Mouse (Mus musculus): ENCODE measurements around the gene Nmnat3. TPM values are rescaled to one million over a fixed set of nuclear protein-coding genes. Genes with fewer than 3 reads are reported as not detected.

Nmnat3 gene
- polyA plus RNA-seq, 2 experiments, result 19.1 to 26.8 TPM

- Histone ChIP-seq H3K27me3 (ENCODE audit: control insufficient read depth, insufficient read depth, low read length) (no peaks in the 10 kb centered on the region), H3K9ac (replicated peaks) (no peak overlapping the region), H3K4me1 (replicated peaks; ENCODE audit: control insufficient read depth in 2 of 2, insufficient read depth in 2 of 2, low read length in 1 of 2) (no peaks in the 10 kb centered on the region), H3K4me2 (ENCODE audit: low read depth) (no peak overlapping the region), H3K9me3 (ENCODE audit: control insufficient read depth, low read length) (no peaks in the 10 kb centered on the region), H3K4me3 (ENCODE audit: insufficient read depth in 1 of 2, low read depth in 2 of 2, low read length in 2 of 2) (no peak overlapping the region), H3K36me3 (replicated peaks; ENCODE audit: control insufficient read depth, insufficient read depth, low read depth) (peaks cover 2% of the 10 kb centered on the region; the same call in 1 of the 2 replicates), H3K27ac (no peak overlapping the region)
- ATAC-seq (ENCODE audit: insufficient read depth) (peak; percentile 21; the same call in 1 of the 2 replicates), DNase-seq (ENCODE audit: low read depth in 3 of 3, low spot score in 3 of 3) (peak; percentile 26 to 37 (median 30))
- TF ChIP-seq CTCF (IDR thresholded peaks at IDR 0.05; ENCODE audit: low read depth) (peak; percentile 96), EP300 (IDR thresholded peaks at IDR 0.05; ENCODE audit: low read depth) (no peak)
- WGBS (ENCODE audit: insufficient replicate concordance), result 33% methylated on average over 3 of the region's 3 CpGs
Observed at GRCm38 (mm10) chr9:98409137-98409536, 121.9 kb downstream of the Nmnat3 start.

GRCm38 (mm10) chr9:98415427-98415826 is 128.2 kb downstream of the Nmnat3 start:
- no peaks in the 10 kb centered on the region for H3K9me3 ChIP-seq (ENCODE audit: control insufficient read depth, low read length)
- H3K4me3 ChIP-seq (ENCODE audit: insufficient read depth in 1 of 2, low read depth in 2 of 2, low read length in 2 of 2), result no peak overlapping the region
- H3K9ac ChIP-seq (replicated peaks), result no peak overlapping the region
- H3K4me1 ChIP-seq (replicated peaks; ENCODE audit: control insufficient read depth in 2 of 2, insufficient read depth in 2 of 2, low read length in 1 of 2), result peaks cover 0 to 5% of the 10 kb centered on the region in 2 experiments; a peak in 2 of 4 replicates
- ATAC-seq (ENCODE audit: insufficient read depth) (no peak), DNase-seq (ENCODE audit: low read depth in 3 of 3, low spot score in 3 of 3) (no peak)
- 71% methylated on average over 4 of the region's 4 CpGs for WGBS (ENCODE audit: insufficient replicate concordance)
- no peaks in the 10 kb centered on the region; the same call in 1 of the 2 replicates for H3K36me3 ChIP-seq (replicated peaks; ENCODE audit: control insufficient read depth, insufficient read depth, low read depth)
- no peaks in the 10 kb centered on the region for H3K27me3 ChIP-seq (ENCODE audit: control insufficient read depth, insufficient read depth, low read length)
- TF ChIP-seq CTCF (IDR thresholded peaks at IDR 0.05; ENCODE audit: low read depth), result no peak
- TF ChIP-seq EP300 (IDR thresholded peaks at IDR 0.05; ENCODE audit: low read depth), result no peak
- no peak overlapping the region for H3K4me2 ChIP-seq (ENCODE audit: low read depth)
- H3K27ac ChIP-seq, result no peak overlapping the region

DNA sequence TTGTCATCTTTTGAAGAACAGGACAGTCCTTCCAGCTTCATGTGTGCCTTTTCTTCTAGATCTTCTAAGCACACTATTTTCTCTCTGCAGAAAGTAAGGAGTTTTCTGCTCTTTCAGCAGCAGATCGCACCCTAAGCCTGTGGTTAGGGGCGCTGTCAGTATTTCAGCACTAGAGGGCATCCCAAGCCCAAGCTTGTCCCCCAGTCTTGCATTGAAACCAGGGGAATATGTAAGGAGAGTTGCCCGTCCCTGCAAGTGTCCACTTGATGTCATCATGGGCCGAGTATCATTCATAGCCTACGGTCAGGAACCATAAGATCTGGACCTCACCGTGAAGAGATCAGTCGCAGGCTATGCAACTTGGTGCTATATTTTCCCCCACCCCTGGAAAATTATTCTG is 130.7 kb downstream of the Nmnat3 start:
- Histone ChIP-seq H3K27ac (no peak overlapping the region), H3K36me3 (replicated peaks; ENCODE audit: control insufficient read depth, insufficient read depth, low read depth) (no peaks in the 10 kb centered on the region; the same call in 1 of the 2 replicates), H3K9me3 (ENCODE audit: control insufficient read depth, low read length) (no peaks in the 10 kb centered on the region), H3K4me2 (ENCODE audit: low read depth) (no peak overlapping the region), H3K4me1 (replicated peaks; ENCODE audit: control insufficient read depth in 2 of 2, insufficient read depth in 2 of 2, low read length in 1 of 2) (peaks cover 0 to 10% of the 10 kb centered on the region in 2 experiments; a peak in 2 of 4 replicates), H3K27me3 (ENCODE audit: control insufficient read depth, insufficient read depth, low read length) (no peaks in the 10 kb centered on the region), H3K9ac (replicated peaks) (no peak overlapping the region), H3K4me3 (ENCODE audit: insufficient read depth in 1 of 2, low read depth in 2 of 2, low read length in 2 of 2) (no peak overlapping the region)
- WGBS (ENCODE audit: insufficient replicate concordance), result 45% methylated on average over 7 of the region's 7 CpGs
- DNase-seq (ENCODE audit: low read depth in 3 of 3, low spot score in 3 of 3) (no peak), ATAC-seq (ENCODE audit: insufficient read depth) (no peak)
- TF ChIP-seq CTCF (IDR thresholded peaks at IDR 0.05; ENCODE audit: low read depth) (peak; percentile 65), EP300 (IDR thresholded peaks at IDR 0.05; ENCODE audit: low read depth) (no peak)

DNA sequence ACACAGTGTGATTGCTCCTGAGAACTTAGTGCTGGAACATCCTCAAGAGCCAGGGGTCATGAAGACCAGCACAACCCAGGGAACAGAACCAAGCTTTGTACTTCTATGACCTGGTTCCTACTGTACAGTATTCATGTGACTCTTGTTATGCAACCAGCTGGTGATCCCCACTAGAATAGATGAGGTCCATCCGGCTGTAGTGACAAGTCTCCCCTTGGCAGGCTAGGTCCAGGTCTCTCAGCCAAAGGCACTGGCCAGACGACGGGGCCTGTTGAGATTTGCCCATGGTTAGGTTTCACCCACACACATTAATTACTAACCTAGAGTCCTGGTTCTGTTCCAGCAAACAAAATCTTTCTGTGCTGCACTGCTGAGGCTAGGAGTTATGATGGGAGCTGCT is 131.1 kb downstream of the Nmnat3 start:
- TF ChIP-seq EP300 (IDR thresholded peaks at IDR 0.05; ENCODE audit: low read depth), result no peak
- TF ChIP-seq CTCF (IDR thresholded peaks at IDR 0.05; ENCODE audit: low read depth), result no peak
- Histone ChIP-seq H3K4me3 (ENCODE audit: insufficient read depth in 1 of 2, low read depth in 2 of 2, low read length in 2 of 2) (no peak overlapping the region), H3K4me1 (replicated peaks; ENCODE audit: control insufficient read depth in 2 of 2, insufficient read depth in 2 of 2, low read length in 1 of 2) (peaks cover 0 to 10% of the 10 kb centered on the region in 2 experiments; a peak in 2 of 4 replicates), H3K27me3 (ENCODE audit: control insufficient read depth, insufficient read depth, low read length) (no peaks in the 10 kb centered on the region), H3K36me3 (replicated peaks; ENCODE audit: control insufficient read depth, insufficient read depth, low read depth) (no peaks in the 10 kb centered on the region), H3K9ac (replicated peaks) (no peak overlapping the region), H3K4me2 (ENCODE audit: low read depth) (no peak overlapping the region), H3K27ac (no peak overlapping the region), H3K9me3 (ENCODE audit: control insufficient read depth, low read length) (no peaks in the 10 kb centered on the region)
- no peak for DNase-seq (ENCODE audit: low read depth in 3 of 3, low spot score in 3 of 3)
- WGBS (ENCODE audit: insufficient replicate concordance), result 67% methylated on average over 3 of the region's 3 CpGs
- ATAC-seq (ENCODE audit: insufficient read depth), result no peak

- H3K4me3 ChIP-seq (ENCODE audit: insufficient read depth in 1 of 2, low read depth in 2 of 2, low read length in 2 of 2), result no peak overlapping the region
- DNase-seq (ENCODE audit: low read depth in 3 of 3, low spot score in 3 of 3), result no peak
- no peak overlapping the region for H3K27ac ChIP-seq
- H3K9ac ChIP-seq (replicated peaks), result no peak overlapping the region
- no peak for TF ChIP-seq CTCF (IDR thresholded peaks at IDR 0.05; ENCODE audit: low read depth)
- no peak for TF ChIP-seq EP300 (IDR thresholded peaks at IDR 0.05; ENCODE audit: low read depth)
- H3K4me1 ChIP-seq (replicated peaks; ENCODE audit: control insufficient read depth in 2 of 2, insufficient read depth in 2 of 2, low read length in 1 of 2), result peaks cover 0 to 8% of the 10 kb centered on the region in 2 experiments; a peak in 2 of 4 replicates
- no peak overlapping the region for H3K4me2 ChIP-seq (ENCODE audit: low read depth)
- peaks cover 15% of the 10 kb centered on the region for H3K27me3 ChIP-seq (ENCODE audit: control insufficient read depth, insufficient read depth, low read length)
- no peaks in the 10 kb centered on the region for H3K36me3 ChIP-seq (replicated peaks; ENCODE audit: control insufficient read depth, insufficient read depth, low read depth)
- ATAC-seq (ENCODE audit: insufficient read depth), result no peak
- WGBS (ENCODE audit: insufficient replicate concordance), result 38% methylated on average over 1 of the region's 1 CpGs
- H3K9me3 ChIP-seq (ENCODE audit: control insufficient read depth, low read length), result no peaks in the 10 kb centered on the region
Observed at GRCm38 (mm10) chr9:98420666-98421065, 133.4 kb downstream of the Nmnat3 start.

Measured in liver, embryonic 14.5 days (tissue).